ENCODE assay signal across 31 mouse cellular contexts in genomic region chr9:118933800-118934199, GRCm38 (mm10). TPM values are rescaled to one million over a fixed set of nuclear protein-coding genes. Genes with fewer than 3 reads are reported as not detected.
A peak's percentile ranks its signal among the peaks of the same experiment; 100 is the strongest.
DNase-seq lines count a peak whose midpoint lies in the region; ATAC-seq and TF ChIP-seq lines count a peak whose summit lies in the region.
"Had no signal": no experiment of that assay in that cellular context is flagged by ENCODE, and none has a peak within 500 bp of the region (broad histone marks: within the 10 kb centered on the region; RNA-seq: fewer than 3 reads in every experiment).

No protein-coding gene starts in this region.

- H3K4me2 ChIP-seq in hindbrain, postnatal 0 days (ENCODE audit: low read depth, low read length): no peak overlapping the region
- no peak overlapping the region for H3K4me2 ChIP-seq in hindbrain, embryonic 13.5 days
- H3K4me2 ChIP-seq in stomach, postnatal 0 days (replicated peaks; ENCODE audit: low read depth): no peak overlapping the region
- H3K4me2 ChIP-seq: heart, embryonic 15.5 days; hindbrain, embryonic 14.5 days; lung, embryonic 15.5 days; midbrain, embryonic 12.5 days; neural tube, embryonic 15.5 days; stomach, embryonic 15.5 days had no signal

- TF ChIP-seq EP300 in stomach, postnatal 0 days (optimal IDR thresholded peaks at IDR 0.05): no peak

- no peaks in the 10 kb centered on the region; the same call in 1 of the 2 replicates for H3K4me1 ChIP-seq in hindbrain, postnatal 0 days (ENCODE audit: insufficient read depth, low read length)
- peaks cover 22% of the 10 kb centered on the region; the same call in 1 of the 2 replicates for H3K4me1 ChIP-seq in hindbrain, embryonic 13.5 days (replicated peaks)
- peaks cover 2% of the 10 kb centered on the region; the same call in 1 of the 2 replicates for H3K4me1 ChIP-seq in testis, adult 2 months (ENCODE audit: control insufficient read depth, insufficient read depth, low read length)
- no peaks in the 10 kb centered on the region for H3K4me1 ChIP-seq in stomach, postnatal 0 days (replicated peaks; ENCODE audit: control insufficient read depth, insufficient read depth)

- H3K4me3 ChIP-seq in hindbrain, postnatal 0 days (ENCODE audit: low read length): no peak overlapping the region
- H3K4me3 ChIP-seq in hindbrain, embryonic 13.5 days: no peak overlapping the region
- H3K4me3 ChIP-seq in left cerebral cortex, adult 2 months: no peak overlapping the region
- no peak overlapping the region for H3K4me3 ChIP-seq in testis, adult 2 months (ENCODE audit: control insufficient read depth, low read depth, low read length)
- H3K4me3 ChIP-seq in stomach, postnatal 0 days (ENCODE audit: low read depth, low read length): no peak overlapping the region
- H3K4me3 ChIP-seq: heart, embryonic 15.5 days; limb, embryonic 10.5 days; lung, embryonic 15.5 days; midbrain, embryonic 12.5 days; neural tube, embryonic 15.5 days; stomach, embryonic 15.5 days had no signal

- WGBS in hindbrain, postnatal 0 days: 93% methylated on average over 9 of the region's 9 CpGs
- 94% methylated on average over 9 of the region's 9 CpGs for WGBS in hindbrain, embryonic 13.5 days
- 77% methylated on average over 9 of the region's 9 CpGs for WGBS in stomach, postnatal 0 days

- DNase-seq in hindbrain, postnatal 0 days (ENCODE audit: low spot score): no peak
- no peak for DNase-seq in left cerebral cortex, adult 2 months (ENCODE audit: extremely low spot score in 1 of 2, low spot score in 2 of 2)
- no peak for DNase-seq in left cerebral cortex, postnatal 36 days (ENCODE audit: low spot score in 2 of 2)
- no peak for DNase-seq in testis, postnatal 10 days (ENCODE audit: low spot score)
- DNase-seq in stomach, postnatal 0 days (ENCODE audit: low spot score): no peak
- no peak for DNase-seq in left cerebral cortex, postnatal 14 days (ENCODE audit: low spot score in 2 of 2)
- DNase-seq: adrenal gland, adult 8-10 months; B cell, adult 2 months; cerebellum, adult 11-12 months; cerebellum, postnatal 25 days; gastrocnemius, postnatal 10 days; heart, adult 18-20 months; heart, postnatal 36 days; kidney, postnatal 25 days; liver; right cerebral cortex, adult 18-20 months; right cerebral cortex, postnatal 4 days had no signal

- 0 out of 2 replicates have a peak, but pooled peaks have one; percentile 6 for TF ChIP-seq CTCF in hindbrain, postnatal 0 days (IDR thresholded peaks at IDR 0.05; ENCODE audit: low read depth)
- TF ChIP-seq CTCF in left cerebral cortex, adult 2 months (IDR thresholded peaks at IDR 0.05): peak; percentile 5; the same call in 1 of the 2 replicates
- no peak for TF ChIP-seq CTCF in testis, adult 2 months (IDR thresholded peaks at IDR 0.05; ENCODE audit: control insufficient read depth, insufficient read depth, insufficient replicate concordance, low read depth, low read length)
- TF ChIP-seq CTCF in stomach, postnatal 0 days (IDR thresholded peaks at IDR 0.05; ENCODE audit: low read depth): peak; percentile 35

- no peak overlapping the region for H3K27ac ChIP-seq in hindbrain, postnatal 0 days
- no peak overlapping the region for H3K27ac ChIP-seq in hindbrain, embryonic 13.5 days
- no peak overlapping the region for H3K27ac ChIP-seq in left cerebral cortex, adult 2 months
- H3K27ac ChIP-seq in testis, adult 2 months (ENCODE audit: control insufficient read depth, insufficient read depth, low read depth, low read length): peak overlapping the region; percentile 58; the same call in 1 of the 2 replicates
- H3K27ac ChIP-seq in stomach, postnatal 0 days (replicated peaks): no peak overlapping the region
- H3K27ac ChIP-seq: heart, embryonic 15.5 days; hindbrain, embryonic 14.5 days; limb, embryonic 10.5 days; lung, embryonic 15.5 days; midbrain, embryonic 12.5 days; neural tube, embryonic 15.5 days had no signal

- no peak overlapping the region for H3K9ac ChIP-seq in hindbrain, postnatal 0 days (replicated peaks; ENCODE audit: low read length)
- no peak overlapping the region for H3K9ac ChIP-seq in hindbrain, embryonic 13.5 days
- no peak overlapping the region for H3K9ac ChIP-seq in stomach, postnatal 0 days (ENCODE audit: low read length)
- H3K9ac ChIP-seq: heart, embryonic 15.5 days; hindbrain, embryonic 14.5 days; lung, embryonic 15.5 days; midbrain, embryonic 12.5 days; neural tube, embryonic 15.5 days; stomach, embryonic 15.5 days had no signal

- H3K9me3 ChIP-seq in hindbrain, postnatal 0 days (ENCODE audit: low read length): no peaks in the 10 kb centered on the region
- H3K9me3 ChIP-seq in hindbrain, embryonic 13.5 days: no peaks in the 10 kb centered on the region
- no peaks in the 10 kb centered on the region for H3K9me3 ChIP-seq in stomach, postnatal 0 days (ENCODE audit: control insufficient read depth, low read length)
- H3K9me3 ChIP-seq: heart, embryonic 15.5 days; limb, embryonic 10.5 days; lung, embryonic 15.5 days; midbrain, embryonic 12.5 days; neural tube, embryonic 15.5 days; stomach, embryonic 15.5 days had no signal

- intact Hi-C loops in left cerebral cortex, adult 2 months (cut with DNase I): no loop called here
- intact Hi-C loops in left cerebral cortex, postnatal 36 days (cut with DNase I): no loop called here
- intact Hi-C loops in left cerebral cortex, postnatal 14 days (cut with DNase I): no loop called here

- no peaks in the 10 kb centered on the region for H3K36me3 ChIP-seq in hindbrain, postnatal 0 days (ENCODE audit: insufficient read depth, low read length)
- H3K36me3 ChIP-seq in hindbrain, embryonic 13.5 days: no peaks in the 10 kb centered on the region
- no peaks in the 10 kb centered on the region for H3K36me3 ChIP-seq in testis, adult 2 months (ENCODE audit: control insufficient read depth, insufficient read depth, low read length)
- H3K36me3 ChIP-seq in stomach, postnatal 0 days (ENCODE audit: control insufficient read depth, insufficient read depth, low read length): no peaks in the 10 kb centered on the region
- H3K36me3 ChIP-seq: G1E; heart, embryonic 15.5 days; lung, embryonic 15.5 days; midbrain, embryonic 12.5 days; stomach, embryonic 15.5 days had no signal

- H3K27me3 ChIP-seq in hindbrain, postnatal 0 days (ENCODE audit: insufficient read depth, low read length): no peaks in the 10 kb centered on the region
- no peaks in the 10 kb centered on the region for H3K27me3 ChIP-seq in hindbrain, embryonic 13.5 days
- H3K27me3 ChIP-seq in testis, adult 2 months (ENCODE audit: control insufficient read depth, insufficient read depth, low read length): no peaks in the 10 kb centered on the region
- H3K27me3 ChIP-seq in stomach, postnatal 0 days (ENCODE audit: control insufficient read depth, insufficient read depth, low read length): no peaks in the 10 kb centered on the region
- H3K27me3 ChIP-seq: heart, embryonic 15.5 days; lung, embryonic 15.5 days; midbrain, embryonic 12.5 days; neural tube, embryonic 15.5 days; Patski; stomach, embryonic 15.5 days had no signal

- ATAC-seq in hindbrain, postnatal 0 days: no peak
- no peak for ATAC-seq in hindbrain, embryonic 13.5 days (ENCODE audit: low FRiP score)
- no peak for ATAC-seq in stomach, postnatal 0 days (ENCODE audit: low FRiP score, low TSS enrichment)
- ATAC-seq: activated CD4-positive, CD25-positive, alpha-beta regulatory T cell, adult 4 months; forebrain, embryonic 14.5 days; Patski had no signal

- no peak for TF ChIP-seq POLR2A in testis, adult 2 months (IDR thresholded peaks at IDR 0.05; ENCODE audit: control insufficient read depth, low read depth, low read length)

RNA-seq across cellular contexts. Expression of gene Ctdspl, which starts 7.5 kb away (rescaled TPM):
- total RNA-seq in hindbrain, postnatal 0 days (2014; rRNA removed): 7.6 and 8.4 TPM in 2 replicates
- 5.5 and 7.0 TPM in 2 replicates for polyA plus RNA-seq in hindbrain, postnatal 0 days (2015; fragmentation: Nextera tagmentation; extraction: Ambion mirVana)
- 7.3 and 8.1 TPM in 2 replicates for polyA plus RNA-seq in hindbrain, embryonic 13.5 days (2015; fragmentation: Nextera tagmentation; extraction: Ambion mirVana)
- total RNA-seq in left cerebral cortex, adult 2 months (2021): 10 to 100 TPM; 33.9 to 37.5 TPM
- 10 to 100 TPM; 34.4 to 38.3 TPM for total RNA-seq in left cerebral cortex, postnatal 36 days (2021)
- polyA plus RNA-seq in testis, adult 2 months (2012; rRNA removed): 7.8 and 8.1 TPM in 2 replicates
- polyA plus RNA-seq in stomach, postnatal 0 days (2015; fragmentation: Nextera tagmentation; extraction: Ambion mirVana): 7.4 and 9.0 TPM in 2 replicates
- total RNA-seq in left cerebral cortex, postnatal 14 days (2021): 10 to 100 TPM; 31.5 to 36.6 TPM
- total RNA-seq: CH12.LX had no signal
- polyA plus RNA-seq: G1E had no signal
